In genomic region chr8:72121486-72121885, GRCm38 (mm10) we compare ENCODE assay signal across 14 mouse cellular contexts. TPM values are rescaled to one million over a fixed set of nuclear protein-coding genes. Genes with fewer than 3 reads are reported as not detected.
DNase-seq lines count a peak whose midpoint lies in the region; ATAC-seq and TF ChIP-seq lines count a peak whose summit lies in the region.
"Not testable (repeated sequence)": the region's sequence is repeated elsewhere in the genome, so short reads cannot be mapped to it uniquely, and the experiment has no call there.
"Had no signal": no experiment of that assay in that cellular context is flagged by ENCODE, and none has a peak within 500 bp of the region (broad histone marks: within the 10 kb centered on the region; RNA-seq: fewer than 3 reads in every experiment).

No protein-coding gene starts in this region.

- 48% methylated on average over 3 of the region's 3 CpGs for WGBS in embryonic facial prominence, embryonic 10.5 days
- 56% methylated on average over 3 of the region's 3 CpGs for WGBS in forebrain, embryonic 10.5 days
- WGBS in intestine, embryonic 15.5 days = 57% methylated on average over 3 of the region's 3 CpGs
- 38% methylated on average over 3 of the region's 3 CpGs for WGBS in intestine, postnatal 0 days
- 52% methylated on average over 3 of the region's 3 CpGs for WGBS in lung, embryonic 16.5 days
- 51% methylated on average over 3 of the region's 3 CpGs for WGBS in stomach, embryonic 14.5 days

- H3K27me3 ChIP-seq in embryonic facial prominence, embryonic 10.5 days (replicated peaks; ENCODE audit: low read depth, poor library complexity, severe bottlenecking); forebrain, embryonic 10.5 days (ENCODE audit: poor library complexity, severe bottlenecking); intestine, embryonic 15.5 days (replicated peaks); intestine, postnatal 0 days (replicated peaks; ENCODE audit: control insufficient read depth, insufficient read depth, low read length); lung, embryonic 16.5 days (ENCODE audit: control insufficient read depth, insufficient read depth, low read depth, low read length); stomach, embryonic 14.5 days (ENCODE audit: control insufficient read depth, insufficient read depth, low read length): not testable (repeated sequence)

- not testable (repeated sequence) for TF ChIP-seq CTCF in intestine, postnatal 0 days (IDR thresholded peaks at IDR 0.05; ENCODE audit: low read depth)

- H3K27ac ChIP-seq in embryonic facial prominence, embryonic 10.5 days (replicated peaks) = peak overlapping the region; percentile 66; the same call in 1 of the 2 replicates
- H3K27ac ChIP-seq in forebrain, embryonic 10.5 days = peak overlapping the region; percentile 40; the same call in 1 of the 2 replicates
- not testable (repeated sequence) for H3K27ac ChIP-seq in intestine, embryonic 15.5 days; intestine, postnatal 0 days (ENCODE audit: low read depth, low read length); lung, embryonic 16.5 days (ENCODE audit: low read length); stomach, embryonic 14.5 days (ENCODE audit: low read length)

- H3K4me2 ChIP-seq in intestine, embryonic 15.5 days (replicated peaks); intestine, postnatal 0 days (replicated peaks; ENCODE audit: low read depth); lung, embryonic 16.5 days (ENCODE audit: low read depth, low read length); stomach, embryonic 14.5 days (replicated peaks; ENCODE audit: low read depth, low read length): not testable (repeated sequence)

- ATAC-seq in intestine, embryonic 15.5 days = peak; percentile 74
- 0 out of 2 replicates have a peak, but pooled peaks have one; percentile 41 for ATAC-seq in intestine, postnatal 0 days
- 0 out of 2 replicates have a peak, but pooled peaks have one; percentile 34 for ATAC-seq in lung, embryonic 16.5 days (ENCODE audit: low read depth)
- ATAC-seq in stomach, embryonic 14.5 days (ENCODE audit: insufficient number of reproducible peaks, insufficient read depth, low FRiP score, low read depth) = peak; percentile 37; the same call in 1 of the 2 replicates

- H3K4me1 ChIP-seq in embryonic facial prominence, embryonic 10.5 days = peaks cover 17% of the 10 kb centered on the region
- not testable (repeated sequence) for H3K4me1 ChIP-seq in forebrain, embryonic 10.5 days; intestine, embryonic 15.5 days (replicated peaks); intestine, postnatal 0 days (replicated peaks; ENCODE audit: control insufficient read depth, insufficient read depth, low read length); lung, embryonic 16.5 days (replicated peaks; ENCODE audit: control insufficient read depth, insufficient read depth, low read length); stomach, embryonic 14.5 days (ENCODE audit: control insufficient read depth, insufficient read depth, low read length)

- not testable (repeated sequence) for H3K9ac ChIP-seq in intestine, embryonic 15.5 days; intestine, postnatal 0 days (ENCODE audit: low read depth, low read length); lung, embryonic 16.5 days (ENCODE audit: low read length); stomach, embryonic 14.5 days (replicated peaks; ENCODE audit: low read depth, low read length)

- H3K4me3 ChIP-seq in embryonic facial prominence, embryonic 10.5 days; forebrain, embryonic 10.5 days; intestine, embryonic 15.5 days (replicated peaks); intestine, postnatal 0 days (ENCODE audit: low read depth, low read length); lung, embryonic 16.5 days (ENCODE audit: low read length); stomach, embryonic 14.5 days (ENCODE audit: low read depth, low read length): not testable (repeated sequence)

- H3K36me3 ChIP-seq in embryonic facial prominence, embryonic 10.5 days (replicated peaks); forebrain, embryonic 10.5 days (replicated peaks); intestine, embryonic 15.5 days; intestine, postnatal 0 days (ENCODE audit: control insufficient read depth, insufficient read depth); lung, embryonic 16.5 days (ENCODE audit: control insufficient read depth, insufficient read depth, low read length); stomach, embryonic 14.5 days (ENCODE audit: control insufficient read depth, insufficient read depth, low read length): not testable (repeated sequence)

- not testable (repeated sequence) for H3K9me3 ChIP-seq in embryonic facial prominence, embryonic 10.5 days; forebrain, embryonic 10.5 days; intestine, embryonic 15.5 days; intestine, postnatal 0 days (ENCODE audit: control insufficient read depth); lung, embryonic 16.5 days (ENCODE audit: control insufficient read depth, low read length); stomach, embryonic 14.5 days (ENCODE audit: control insufficient read depth, low read depth, low read length)

- peak; percentile 13 for DNase-seq in embryonic facial prominence, embryonic 10.5 days (ENCODE audit: low spot score)
- DNase-seq in forebrain, embryonic 10.5 days (ENCODE audit: extremely low spot score, low spot score) = not testable (repeated sequence)

RNA-seq across cellular contexts. Expression of gene Tpm4, which starts 13.3 kb away (rescaled TPM):
- polyA plus RNA-seq in embryonic facial prominence, embryonic 10.5 days (2016; fragmentation: Nextera tagmentation; extraction: Ambion mirVana) = 749 and 797 TPM in 2 replicates
- polyA plus RNA-seq in forebrain, embryonic 10.5 days (2016; fragmentation: Nextera tagmentation; extraction: Ambion mirVana) = 634 and 649 TPM in 2 replicates
- polyA plus RNA-seq in intestine, embryonic 15.5 days (2015; fragmentation: Nextera tagmentation; extraction: Ambion mirVana) = 545 and 589 TPM in 2 replicates
- 277 and 300 TPM in 2 replicates for polyA plus RNA-seq in intestine, postnatal 0 days (2015; fragmentation: Nextera tagmentation; extraction: Ambion mirVana)
- 906 and 927 TPM in 2 replicates for polyA plus RNA-seq in lung, embryonic 16.5 days (2015; fragmentation: Nextera tagmentation; extraction: Ambion mirVana)
- 595 and 633 TPM in 2 replicates for polyA plus RNA-seq in stomach, embryonic 14.5 days (2014; fragmentation: Nextera tagmentation; extraction: Ambion mirVana)

RNA-seq across cellular contexts. Expression of gene Olfr374, which starts 14.6 kb away (rescaled TPM):
- polyA plus RNA-seq in embryonic facial prominence, embryonic 10.5 days (2016; fragmentation: Nextera tagmentation; extraction: Ambion mirVana) = not detected in 2 replicates
- polyA plus RNA-seq in forebrain, embryonic 10.5 days (2016; fragmentation: Nextera tagmentation; extraction: Ambion mirVana) = not detected in 2 replicates
- polyA plus RNA-seq in intestine, embryonic 15.5 days (2015; fragmentation: Nextera tagmentation; extraction: Ambion mirVana) = 0.01 and 0.04 TPM in 2 replicates
- polyA plus RNA-seq in intestine, postnatal 0 days (2015; fragmentation: Nextera tagmentation; extraction: Ambion mirVana) = not detected in 2 replicates
- polyA plus RNA-seq in lung, embryonic 16.5 days (2015; fragmentation: Nextera tagmentation; extraction: Ambion mirVana) = not detected in 2 replicates
- 0.06 and 0.13 TPM in 2 replicates for polyA plus RNA-seq in stomach, embryonic 14.5 days (2014; fragmentation: Nextera tagmentation; extraction: Ambion mirVana)
- polyA plus RNA-seq: cerebellum, adult 2 months; forebrain, embryonic 14.5 days; forebrain, embryonic 16.5 days; G1E had no signal

RNA-seq across cellular contexts. Expression of gene Olfr373, which starts 38.5 kb away (rescaled TPM):
- polyA plus RNA-seq in embryonic facial prominence, embryonic 10.5 days (2016; fragmentation: Nextera tagmentation; extraction: Ambion mirVana) = 0.04 TPM in 1 of 2 replicates, not detected in the other
- polyA plus RNA-seq in forebrain, embryonic 10.5 days (2016; fragmentation: Nextera tagmentation; extraction: Ambion mirVana) = 0.06 TPM in 1 of 2 replicates, not detected in the other
- polyA plus RNA-seq in intestine, embryonic 15.5 days (2015; fragmentation: Nextera tagmentation; extraction: Ambion mirVana) = 0.05 and 0.09 TPM in 2 replicates
- polyA plus RNA-seq in intestine, postnatal 0 days (2015; fragmentation: Nextera tagmentation; extraction: Ambion mirVana) = 0.08 and 0.14 TPM in 2 replicates
- polyA plus RNA-seq in lung, embryonic 16.5 days (2015; fragmentation: Nextera tagmentation; extraction: Ambion mirVana) = not detected in 2 replicates
- 0.06 and 0.07 TPM in 2 replicates for polyA plus RNA-seq in stomach, embryonic 14.5 days (2014; fragmentation: Nextera tagmentation; extraction: Ambion mirVana)
- polyA plus RNA-seq: cerebellum, adult 2 months; cortical plate, adult 2 months; embryonic facial prominence, embryonic 11.5 days; embryonic facial prominence, embryonic 14.5 days; forebrain, embryonic 12.5 days; forebrain, embryonic 14.5 days; forebrain, embryonic 16.5 days; G1E had no signal

RNA-seq across cellular contexts. Expression of gene Rab8a, which starts 39.5 kb away (rescaled TPM):
- polyA plus RNA-seq in embryonic facial prominence, embryonic 10.5 days (2016; fragmentation: Nextera tagmentation; extraction: Ambion mirVana) = 130 and 139 TPM in 2 replicates
- 138 and 144 TPM in 2 replicates for polyA plus RNA-seq in forebrain, embryonic 10.5 days (2016; fragmentation: Nextera tagmentation; extraction: Ambion mirVana)
- 149 and 159 TPM in 2 replicates for polyA plus RNA-seq in intestine, embryonic 15.5 days (2015; fragmentation: Nextera tagmentation; extraction: Ambion mirVana)
- 165 and 177 TPM in 2 replicates for polyA plus RNA-seq in intestine, postnatal 0 days (2015; fragmentation: Nextera tagmentation; extraction: Ambion mirVana)
- 112 and 125 TPM in 2 replicates for polyA plus RNA-seq in lung, embryonic 16.5 days (2015; fragmentation: Nextera tagmentation; extraction: Ambion mirVana)
- polyA plus RNA-seq in stomach, embryonic 14.5 days (2014; fragmentation: Nextera tagmentation; extraction: Ambion mirVana) = 81.5 and 86.4 TPM in 2 replicates
